Mouse (Mus musculus) C2C12 (cell line): ENCODE measurements around the gene Il12rb1.

ENCODE experiments used
- CEBPB ChIP-seq: IDR thresholded peaks from one replicate; pipeline ENCODE4 v1.6.1; 2011; ENCODE audit warnings: low read depth, mild to moderate bottlenecking, control low read depth, moderate library complexity
- CTCF ChIP-seq: IDR thresholded peaks from one replicate; pipeline ENCODE4 v1.5.1; 2011; ENCODE audit not compliant: control insufficient read depth, insufficient read depth, insufficient read length
- MAX ChIP-seq: IDR thresholded peaks from one replicate; pipeline ENCODE4 v1.6.1; 2011; ENCODE audit warnings: mild to moderate bottlenecking, control low read depth
- MYOD1 ChIP-seq: IDR thresholded peaks from one replicate; pipeline ENCODE4 v1.6.1; 2011; ENCODE audit warnings: low read depth; ENCODE audit not compliant: control insufficient read depth, insufficient read length
- MYOG ChIP-seq: IDR thresholded peaks from one replicate; pipeline ENCODE4 v1.6.1; 2011; ENCODE audit not compliant: control insufficient read depth, insufficient read length; ENCODE audit errors: extremely low read depth
- USF1 ChIP-seq: IDR thresholded peaks from one replicate; pipeline ENCODE4 v1.6.1; 2011; ENCODE audit warnings: low read depth, mild to moderate bottlenecking, control low read depth, moderate library complexity

- TF ChIP-seq CTCF (no peak), MAX (no peak), MYOD1 (no peak), MYOG (no peak), CEBPB (no peak), USF1 (no peak)
Observed at GRCm38 (mm10) chr8:70869199-70869571, 60.9 kb downstream of the Il12rb1 start.
